Mouse (Mus musculus) ES-E14 (cell line): Measurements from ENCODE around the gene Podn. TPM values are rescaled to one million over a fixed set of nuclear protein-coding genes. Genes with fewer than 3 reads are reported as not detected.

Source experiments
- DNase-seq: peaks from one replicate; pipeline ENCODE4 v3.0.0-alpha.2; 2013; ENCODE audit warnings: low read depth, low spot score
- H3K27ac ChIP-seq: 2 replicates; pipeline ENCODE4 v1.5.1; 2012; ENCODE audit warnings: low read depth, mild to moderate bottlenecking, low read length, moderate library complexity, mixed read lengths; ENCODE audit not compliant: poor library complexity, insufficient read depth, severe bottlenecking
- H3K36me3 ChIP-seq: 2 replicates; pipeline ENCODE4 v1.6.1; 2012; ENCODE audit warnings: mild to moderate bottlenecking, low read length, moderate library complexity, mixed read lengths; ENCODE audit not compliant: control insufficient read depth, poor library complexity, insufficient read depth, severe bottlenecking
- H3K4me1 ChIP-seq, 2 experiments: fragments of 150-350 bp in 1 of 2; sonication (generic) in 1 of 2; 2 replicates each; pipeline ENCODE4 v1.6.1; 2012; ENCODE audit warnings: low read length in 2 of 2, mild to moderate bottlenecking in 1 of 2, mixed read lengths in 1 of 2; ENCODE audit not compliant: control insufficient read depth in 2 of 2, insufficient read depth in 2 of 2, poor library complexity in 1 of 2
- H3K4me3 ChIP-seq, 2 experiments: fragments of 150-350 bp in 1 of 2; sonication (generic) in 1 of 2; 2 replicates each; pipeline ENCODE4 v1.5.1; 2012; ENCODE audit warnings: low read length in 2 of 2, low read depth in 1 of 2, mild to moderate bottlenecking in 1 of 2, mixed read lengths in 1 of 2; ENCODE audit not compliant: insufficient read depth in 1 of 2, poor library complexity in 1 of 2, severe bottlenecking in 1 of 2
- H3K9ac ChIP-seq: 2 replicates; pipeline ENCODE4 v1.6.1; 2012; ENCODE audit warnings: low read depth, mild to moderate bottlenecking, low read length, mixed read lengths; ENCODE audit not compliant: poor library complexity, insufficient read depth, severe bottlenecking
- H3K9me3 ChIP-seq: fragments of 150-350 bp; sonication (generic); 2 replicates; pipeline ENCODE4 v1.6.1; 2012; ENCODE audit warnings: low read depth, mild to moderate bottlenecking, low read length; ENCODE audit not compliant: control insufficient read depth, insufficient read depth
- CHD2 ChIP-seq: IDR thresholded peaks from 2 replicates; pipeline ENCODE4 v1.6.1; 2014; ENCODE audit warnings: mild to moderate bottlenecking, low read depth, low read length, inconsistent platforms
- HCFC1 ChIP-seq: IDR thresholded peaks from 2 replicates; pipeline ENCODE4 v1.6.1; 2012; ENCODE audit warnings: low read length, inconsistent platforms, borderline replicate concordance; ENCODE audit not compliant: insufficient read depth
- MAFK ChIP-seq: IDR thresholded peaks from 2 replicates; pipeline ENCODE4 v1.6.1; 2014; ENCODE audit warnings: mild to moderate bottlenecking, low read depth, low read length, inconsistent platforms; ENCODE audit not compliant: insufficient read depth
- ZC3H11A ChIP-seq: IDR thresholded peaks from 2 replicates; pipeline ENCODE4 v1.6.1; 2012; ENCODE audit warnings: low read depth, mild to moderate bottlenecking, inconsistent platforms, low read length, borderline replicate concordance
- ZNF384 ChIP-seq: IDR thresholded peaks from 2 replicates; pipeline ENCODE4 v1.6.1; 2012; ENCODE audit warnings: low read depth, low read length, inconsistent platforms
- in situ Hi-C, 2 experiments: fragments of 600-800 bp; cut with MboI; formaldehyde crosslinking; loops; one replicate each; pipeline ENCODE4 v1.15.1; 2025; ENCODE audit warnings: low sequenced_read_pairs in 2 of 2, inconsistent platforms in 1 of 2; ENCODE audit not compliant: unreplicated experiment in 2 of 2
- total RNA-seq: library from RNA; depleted of rRNA; stranded (reverse); fragments of 300-350 nt; gene quantifications from 2 replicates; pipeline ENCODE4 v1.2.3, GENCODE M21; 2012

The Podn gene
- total RNA-seq, 1 experiment = 1.0 TPM

GRCm38 (mm10) chr4:108016321-108016720 is 79.9 kb downstream of the Podn start:
- H3K9me3 ChIP-seq = no peaks in the 10 kb centered on the region
- H3K9ac ChIP-seq = no peak overlapping the region
- no peak overlapping the region for H3K27ac ChIP-seq
- in situ Hi-C loops = no loop called here
- no peak for TF ChIP-seq CHD2
- no peak for TF ChIP-seq HCFC1
- no peak for TF ChIP-seq ZNF384
- no peak for TF ChIP-seq MAFK
- TF ChIP-seq ZC3H11A = no peak
- no peak for DNase-seq
- no peaks in the 10 kb centered on the region for H3K36me3 ChIP-seq
- no peak overlapping the region for H3K4me3 ChIP-seq
- H3K4me1 ChIP-seq = peaks cover 0 to 3% of the 10 kb centered on the region in 2 experiments; a peak in 1 of 4 replicates

- Histone ChIP-seq H3K36me3 (no peaks in the 10 kb centered on the region), H3K9me3 (no peaks in the 10 kb centered on the region), H3K27ac (no peak overlapping the region), H3K4me1 (peaks cover 0 to 3% of the 10 kb centered on the region in 2 experiments; a peak in 1 of 4 replicates), H3K9ac (no peak overlapping the region), H3K4me3 (no peak overlapping the region)
- in situ Hi-C loops = no loop called here
- TF ChIP-seq ZNF384 (no peak), HCFC1 (no peak), CHD2 (no peak), MAFK (no peak), ZC3H11A (no peak)
- no peak for DNase-seq
Measured at GRCm38 (mm10) chr4:108015067-108015765, 81.0 kb downstream of the Podn start.

- no peaks in the 10 kb centered on the region for H3K9me3 ChIP-seq
- in situ Hi-C loops = no loop called here
- peaks cover 0 to 3% of the 10 kb centered on the region in 2 experiments; a peak in 1 of 4 replicates for H3K4me1 ChIP-seq
- no peaks in the 10 kb centered on the region for H3K36me3 ChIP-seq
- H3K4me3 ChIP-seq = no peak overlapping the region
- TF ChIP-seq ZC3H11A (no peak), MAFK (no peak)
- H3K27ac ChIP-seq = no peak overlapping the region
- no peak for DNase-seq
- no peak overlapping the region for H3K9ac ChIP-seq
Measured at GRCm38 (mm10) chr4:108014466-108014865, 81.8 kb downstream of the Podn start.

GRCm38 (mm10) chr4:108008541-108008940 is 87.7 kb downstream of the Podn start:
- Histone ChIP-seq H3K4me3 (no peak overlapping the region), H3K9ac (no peak overlapping the region), H3K27ac (no peak overlapping the region), H3K36me3 (no peaks in the 10 kb centered on the region), H3K9me3 (no peaks in the 10 kb centered on the region), H3K4me1 (no peaks in the 10 kb centered on the region)
- in situ Hi-C loops = no loop called here
- DNase-seq = no peak
- no peak for TF ChIP-seq ZNF384
- no peak for TF ChIP-seq HCFC1
- no peak for TF ChIP-seq CHD2
- no peak for TF ChIP-seq MAFK
- no peak for TF ChIP-seq ZC3H11A
